Mouse (Mus musculus) inflammation-experienced regulatory T-cells, adult 16 weeks (primary cell): ENCODE data around the gene Pan2. TPM values are rescaled to one million over a fixed set of nuclear protein-coding genes. Genes with fewer than 3 reads are reported as not detected.

Source experiments
- polyA plus RNA-seq: library from polyadenylated mRNA; unstranded; fragments of 100-300 nt; shearing (Covaris generic); gene quantifications from one replicate; pipeline ENCODE4 v1.2.1, GENCODE M21; 2017

Gene Pan2
- polyA plus RNA-seq, result 54.5 TPM

DNA sequence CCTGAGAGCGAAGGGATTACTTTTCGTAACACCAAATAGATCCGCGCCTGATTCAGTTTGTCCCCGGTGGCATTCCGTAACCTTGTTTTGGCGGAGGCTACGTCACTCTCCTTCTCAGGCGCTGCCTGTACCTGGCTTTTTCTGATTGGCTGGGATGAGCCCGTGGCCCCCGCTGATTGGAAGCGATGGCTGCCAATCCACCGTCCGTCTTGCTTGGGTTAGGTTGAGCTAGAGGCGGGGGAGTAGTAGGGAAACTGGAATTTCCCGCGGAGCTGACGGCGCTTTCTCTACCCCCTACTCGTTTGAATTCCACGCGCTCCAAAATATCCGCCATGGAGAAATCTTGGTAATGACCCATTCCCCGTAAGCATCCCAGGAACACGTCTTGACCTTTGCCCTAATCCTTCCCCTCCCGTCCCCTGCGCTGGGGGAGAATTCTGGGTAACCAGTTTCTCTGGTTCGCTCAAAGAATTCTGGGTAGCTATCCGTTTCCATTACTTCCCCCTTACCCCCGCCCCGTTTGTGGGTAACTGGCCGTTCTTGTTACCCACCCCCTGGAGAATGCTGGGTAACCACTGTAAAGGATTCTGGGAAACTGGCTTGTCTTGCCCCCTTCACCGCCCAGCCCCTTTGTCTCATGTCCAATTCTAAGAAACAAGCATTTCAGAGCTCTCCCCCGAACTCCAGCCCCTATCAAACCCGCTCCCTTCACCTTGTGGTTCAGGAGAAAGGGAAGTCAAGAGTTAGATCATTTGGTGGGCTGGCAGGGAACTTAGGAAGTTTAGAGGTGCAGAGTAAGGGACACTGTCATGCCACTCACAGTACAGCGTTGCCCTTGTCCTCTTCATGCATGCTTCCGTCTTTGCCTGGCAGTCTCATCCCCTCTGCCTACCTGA, at the start of gene Pan2:
Gene Pan2, plus strand, starts transcription at position 210 of the 896 bp plus-strand sequence.

DNA sequence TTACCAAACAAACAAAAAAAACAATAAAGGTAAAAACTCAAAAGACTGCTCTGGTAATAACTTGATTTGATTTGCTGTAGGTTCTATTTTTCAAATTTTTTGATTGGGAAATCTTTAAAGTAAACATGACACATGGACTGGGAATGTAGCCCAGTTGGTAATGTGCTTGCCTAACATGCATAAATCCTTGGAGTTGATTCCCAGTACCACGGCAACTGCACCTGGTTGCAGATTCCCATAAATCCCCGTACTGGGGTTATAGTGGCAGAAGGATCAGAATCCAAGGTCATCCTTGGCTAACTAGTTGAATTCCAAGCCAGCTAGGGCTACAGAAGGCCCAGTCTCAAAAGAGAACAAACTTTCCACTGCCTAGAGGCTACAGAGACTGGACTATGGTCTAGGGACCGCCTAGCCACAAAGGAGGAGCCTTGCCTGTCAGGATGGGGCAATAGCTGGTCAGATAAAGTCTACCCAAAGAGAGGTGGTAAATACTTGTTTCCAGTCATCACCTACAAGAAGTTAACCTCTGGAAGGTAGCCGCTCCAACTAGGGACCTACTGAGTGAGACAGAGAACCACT, 49.4 kb upstream of the Pan2 start, which contains the start of gene Apon:
Gene Apon, plus strand, starts transcription at position 420 of the 579 bp plus-strand sequence.

GRCm38 (mm10) chr10:128268371-128268770, 34.8 kb upstream of the Pan2 start, which contains the start of gene Apof:
Apof (plus strand) TSS chr10:128268671.

GRCm38 (mm10) chr10:128270287-128270841, 32.8 kb upstream of the Pan2 start, which contains the start of gene Stat2:
Stat2 (plus strand) TSS chr10:128270559.

GRCm38 (mm10) chr10:128298702-128299171, 4.4 kb upstream of the Pan2 start, which contains the start of gene Il23a:
Il23a (minus strand) TSS chr10:128298752.

DNA sequence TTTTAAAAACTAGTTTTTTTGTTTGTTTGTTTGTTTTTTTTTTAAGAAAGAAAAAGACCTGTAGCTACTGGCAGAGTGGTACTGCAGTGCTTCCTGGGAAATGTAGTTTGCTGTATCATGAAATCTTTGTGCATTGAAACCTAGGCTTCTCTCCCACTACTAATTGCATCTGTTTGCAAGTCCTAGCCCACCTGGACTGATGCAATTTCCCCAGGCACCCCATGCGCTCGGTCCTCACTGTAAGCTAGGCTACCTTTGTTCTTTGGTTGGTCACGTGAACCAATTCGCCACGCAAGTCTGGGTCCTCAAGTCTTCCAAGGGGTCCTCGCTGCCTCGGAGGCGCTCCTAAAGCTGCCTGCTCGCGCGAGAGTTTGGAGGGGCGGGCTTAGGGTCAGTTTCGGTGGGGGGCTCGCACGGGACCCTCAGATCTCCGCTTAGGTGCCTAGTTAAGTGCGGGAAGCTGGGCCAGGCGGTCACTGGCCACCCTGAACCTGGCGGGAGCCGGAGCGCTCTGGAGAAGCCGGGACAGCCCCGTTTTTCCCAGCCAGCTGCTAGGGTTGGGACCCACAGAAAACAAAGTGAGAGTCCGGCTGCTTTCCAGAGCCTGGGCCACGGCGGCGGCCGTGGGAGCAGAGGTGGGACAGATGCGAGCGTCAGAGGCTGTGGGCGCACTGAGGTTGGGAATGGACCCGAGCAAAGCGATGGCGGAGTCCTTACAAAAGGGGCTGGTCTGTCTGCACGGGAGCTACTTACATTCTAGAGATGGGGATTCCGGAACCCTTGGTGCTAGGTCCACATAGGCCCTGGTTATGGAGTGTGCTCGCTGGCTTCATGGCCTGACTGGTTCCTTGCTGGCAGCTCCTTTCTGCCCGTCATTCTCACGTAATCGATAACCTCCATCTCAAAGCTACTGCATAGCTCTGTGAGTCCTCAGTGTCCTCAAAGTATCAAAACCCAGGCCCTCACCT, 19.3 kb downstream of the Pan2 start, which contains the start of gene Cnpy2:
Gene Cnpy2, plus strand, starts transcription at position 319 of the 968 bp plus-strand sequence.

DNA sequence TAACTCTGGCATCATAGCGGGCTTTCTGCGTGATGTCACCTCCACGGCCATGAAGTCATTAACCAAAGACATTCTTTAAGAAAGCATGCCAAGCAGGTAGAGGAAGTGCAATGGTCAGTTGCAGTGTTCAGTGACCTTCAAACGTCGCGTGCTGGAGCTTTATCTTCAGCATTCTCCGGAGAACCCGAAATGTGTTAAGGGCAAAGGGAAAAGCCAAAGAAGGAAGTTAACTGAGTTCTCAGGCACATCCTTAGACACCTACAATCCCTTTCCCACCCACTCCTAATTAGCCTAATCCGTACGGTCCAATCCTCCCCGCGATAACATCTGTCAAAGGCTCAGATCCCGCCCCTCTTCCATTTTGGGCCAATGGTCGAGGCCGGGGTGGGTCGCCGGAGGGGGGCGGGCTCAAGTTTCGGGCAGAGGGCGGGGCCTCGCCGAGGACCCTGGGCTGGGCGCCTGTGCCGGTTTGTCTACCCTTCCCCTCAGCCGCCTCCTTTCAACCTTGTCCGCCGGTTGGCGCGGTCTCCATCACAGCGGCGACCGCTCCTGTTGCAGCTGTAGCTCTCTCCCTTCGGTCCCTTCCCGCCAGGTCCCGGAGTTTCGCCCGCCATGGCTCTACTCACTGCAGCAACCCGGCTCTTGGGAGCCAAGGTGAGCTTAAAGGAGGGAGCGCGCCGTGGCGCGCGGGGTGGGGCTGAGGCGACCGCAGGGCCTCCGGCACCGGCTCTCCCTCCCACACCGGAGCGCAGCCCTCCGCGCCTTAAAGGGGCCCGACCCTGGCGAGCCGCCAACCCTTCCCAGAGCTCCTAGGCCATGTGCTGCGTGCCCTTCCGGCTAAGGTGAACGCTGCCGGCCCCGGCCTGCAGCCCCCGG, 34.4 kb downstream of the Pan2 start, which contains the start of gene Cs:
Gene Cs, plus strand, starts transcription at position 429 of the 876 bp plus-strand sequence.

DNA sequence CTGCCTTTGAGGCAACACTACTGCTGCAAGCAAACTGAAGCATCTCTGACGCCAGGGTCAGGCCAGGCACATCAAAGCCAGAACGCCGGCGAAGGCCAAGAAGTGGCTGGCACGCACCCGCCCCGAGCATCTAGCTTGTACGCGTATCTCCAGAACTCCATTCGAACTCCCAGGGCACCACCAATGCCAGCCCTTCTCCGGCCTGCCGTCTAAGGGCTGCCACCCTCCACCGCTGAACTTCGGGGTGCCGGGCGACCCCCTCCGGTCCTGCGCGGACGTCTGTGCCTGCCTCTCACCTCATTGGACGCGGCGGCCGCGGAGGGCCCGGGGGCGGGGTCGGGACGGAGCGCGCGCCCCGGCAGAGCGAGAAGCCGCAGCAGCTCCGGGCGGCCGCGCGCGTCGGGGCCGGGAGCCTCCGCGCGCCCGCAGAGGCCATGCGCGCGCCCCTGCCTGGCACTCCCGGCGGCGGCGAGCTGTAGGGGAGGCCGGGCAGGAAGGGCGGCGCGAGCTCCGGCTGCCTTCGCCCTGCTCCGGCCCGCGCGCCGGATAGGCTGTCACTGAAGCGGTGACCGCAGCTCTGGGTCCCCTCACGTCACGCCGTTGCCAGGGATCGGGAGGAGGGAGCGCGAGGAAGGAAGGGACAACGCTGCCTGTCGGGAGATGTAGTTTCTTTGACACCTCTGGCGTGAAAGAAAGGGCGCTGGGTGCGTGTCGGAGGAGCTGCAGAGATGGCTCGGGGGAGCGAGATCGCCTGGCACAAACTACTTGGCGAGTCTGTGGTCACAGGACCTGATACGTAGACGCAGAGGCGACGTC, 65.5 kb downstream of the Pan2 start, which contains the start of gene Coq10a:
Gene Coq10a, minus strand, starts transcription at position 596 of the 816 bp plus-strand sequence.

Other genes starting within 250 kb of the Pan2 start
- gene Ptges3, start 244.4 kb upstream of the Pan2 start, polyA plus RNA-seq, result 96.7 TPM
- 1,266 TPM for gene Atp5b, start 220.1 kb upstream of the Pan2 start, polyA plus RNA-seq
- gene Baz2a, start 211.8 kb upstream of the Pan2 start, polyA plus RNA-seq, result 88.0 TPM
- 35.0 TPM for gene Rbms2, start 123.0 kb upstream of the Pan2 start, polyA plus RNA-seq
- gene Gls2, start 108.9 kb upstream of the Pan2 start, polyA plus RNA-seq, result 0.48 TPM
- 15.4 TPM for gene Spryd4, start 91.5 kb upstream of the Pan2 start, polyA plus RNA-seq
- not detected for gene Mip, start 77.5 kb upstream of the Pan2 start, polyA plus RNA-seq
- gene Timeless, start 71.3 kb upstream of the Pan2 start, polyA plus RNA-seq, result 27.6 TPM
- not detected for gene Apon, start 49.2 kb upstream of the Pan2 start, polyA plus RNA-seq
- gene Apof, start 34.7 kb upstream of the Pan2 start, polyA plus RNA-seq, result not detected
- gene Stat2, start 32.8 kb upstream of the Pan2 start, polyA plus RNA-seq, result 92.9 TPM
- not detected for gene Il23a, start 4.6 kb upstream of the Pan2 start, polyA plus RNA-seq
- 151 TPM for gene Cnpy2, start 19.1 kb downstream of the Pan2 start, polyA plus RNA-seq
- gene Cs, start 34.4 kb downstream of the Pan2 start, polyA plus RNA-seq, result 200 TPM
- 12.5 TPM for gene Coq10a, start 65.7 kb downstream of the Pan2 start, polyA plus RNA-seq
- gene Ankrd52, start 73.8 kb downstream of the Pan2 start, polyA plus RNA-seq, result 2.0 TPM
- 0.71 TPM for gene Slc39a5, start 97.9 kb downstream of the Pan2 start, polyA plus RNA-seq
- gene Nabp2, start 108.2 kb downstream of the Pan2 start, polyA plus RNA-seq, result 130 TPM
- gene Rnf41, start 108.3 kb downstream of the Pan2 start, polyA plus RNA-seq, result 58.1 TPM
- 143 TPM for gene Smarcc2, start 155.9 kb downstream of the Pan2 start, polyA plus RNA-seq
- 1,346 TPM for gene Myl6, start 190.8 kb downstream of the Pan2 start, polyA plus RNA-seq
- 5.6 TPM for gene Myl6b, start 195.3 kb downstream of the Pan2 start, polyA plus RNA-seq
- 212 TPM for gene Esyt1, start 222.5 kb downstream of the Pan2 start, polyA plus RNA-seq
- 40.2 TPM for gene Zc3h10, start 244.4 kb downstream of the Pan2 start, polyA plus RNA-seq
- gene Rpl41, start 246.0 kb downstream of the Pan2 start, polyA plus RNA-seq, result 2,472 TPM